Mouse (Mus musculus) frontal cortex, postnatal 10 days (tissue): ENCODE results near the gene Fkbp1b.
A peak's percentile ranks its signal among the peaks of the same experiment; 100 is the strongest.
"Not testable (repeated sequence)": the region's sequence is repeated elsewhere in the genome, so short reads cannot be mapped to it uniquely, and the experiment has no call there.

ENCODE experiments used
- DNase-seq, 2 experiments: peaks; one replicate each; pipeline ENCODE4 v3.0.0; 2022; ENCODE audit warnings: low spot score in 2 of 2, mixed read lengths in 1 of 2

The Fkbp1b gene

GRCm38 (mm10) chr12:4841392-4841887 lies at the start of gene Fkbp1b:
TSS of gene Fkbp1b (minus strand) at chr12:4841591.
- peak in 1 of 2 experiments; percentile 51 for DNase-seq

- no peak for DNase-seq
Observed at GRCm38 (mm10) chr12:4889891-4890290, 48.5 kb upstream of the Fkbp1b start.

DNA sequence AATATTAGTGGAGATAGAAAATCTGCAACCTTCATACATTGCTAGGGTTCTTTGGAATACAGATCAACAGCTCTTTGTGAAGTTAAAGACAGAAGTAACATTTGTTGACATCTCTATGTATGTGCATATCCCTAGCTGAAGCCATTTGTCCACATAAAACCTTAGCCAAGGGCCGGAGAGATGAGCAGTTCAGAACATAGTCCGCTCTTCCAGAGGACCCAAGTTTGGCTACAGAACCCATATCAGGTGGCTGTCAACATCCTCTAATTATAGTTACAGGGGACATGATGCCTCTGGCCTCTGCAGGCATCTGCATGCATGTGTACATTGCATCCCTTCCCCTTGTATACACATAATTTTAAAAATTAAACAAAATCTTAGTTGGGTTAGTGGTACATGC lies 47.9 kb upstream of the Fkbp1b start:
- DNase-seq: no peak

DNA sequence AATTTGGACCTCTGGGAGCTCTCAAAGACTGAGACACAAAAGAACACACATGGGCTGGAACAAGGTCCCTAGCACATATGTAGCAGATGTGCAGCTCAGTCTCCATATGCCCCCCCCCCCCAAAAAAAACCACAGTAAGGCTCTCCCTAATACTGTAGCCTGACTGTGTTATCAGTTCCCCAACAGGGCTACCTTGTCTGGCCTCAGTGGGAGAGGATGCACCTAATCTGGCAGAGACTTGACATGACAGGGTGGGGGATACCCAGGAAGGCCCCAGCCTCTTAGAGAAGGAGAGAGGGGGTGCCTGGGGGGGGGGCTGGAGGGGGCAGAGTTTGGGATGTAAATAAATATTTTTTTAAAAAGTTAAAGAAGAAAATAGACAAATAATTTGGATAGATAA lies 47.3 kb upstream of the Fkbp1b start:
- no peak for DNase-seq

- not testable (repeated sequence) for DNase-seq
Observed at GRCm38 (mm10) chr12:4886581-4886980, 45.2 kb upstream of the Fkbp1b start.

GRCm38 (mm10) chr12:4885062-4885461 lies 43.7 kb upstream of the Fkbp1b start:
- no peak for DNase-seq

GRCm38 (mm10) chr12:4882086-4882485 lies 40.7 kb upstream of the Fkbp1b start:
- DNase-seq: no peak

DNA sequence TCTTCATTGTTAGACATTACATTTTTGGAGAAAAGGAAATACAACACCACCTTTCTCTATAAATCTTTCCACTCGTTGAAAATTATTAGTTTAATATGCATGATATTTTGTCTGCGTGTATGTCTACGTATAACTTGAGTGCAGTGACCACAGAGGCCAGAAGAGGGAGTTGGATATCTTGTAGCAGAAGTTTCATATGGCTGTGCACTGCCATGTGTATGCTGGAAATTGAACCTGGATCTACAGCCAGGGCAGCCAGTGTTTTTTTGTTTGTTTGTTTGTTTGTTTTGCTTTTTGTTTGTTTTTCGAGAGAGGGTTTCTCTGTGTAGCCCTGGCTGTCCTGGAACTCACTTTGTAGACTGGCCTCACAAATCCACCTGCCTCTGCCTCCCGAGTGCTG lies 37.7 kb upstream of the Fkbp1b start:
- DNase-seq: no peak

DNA sequence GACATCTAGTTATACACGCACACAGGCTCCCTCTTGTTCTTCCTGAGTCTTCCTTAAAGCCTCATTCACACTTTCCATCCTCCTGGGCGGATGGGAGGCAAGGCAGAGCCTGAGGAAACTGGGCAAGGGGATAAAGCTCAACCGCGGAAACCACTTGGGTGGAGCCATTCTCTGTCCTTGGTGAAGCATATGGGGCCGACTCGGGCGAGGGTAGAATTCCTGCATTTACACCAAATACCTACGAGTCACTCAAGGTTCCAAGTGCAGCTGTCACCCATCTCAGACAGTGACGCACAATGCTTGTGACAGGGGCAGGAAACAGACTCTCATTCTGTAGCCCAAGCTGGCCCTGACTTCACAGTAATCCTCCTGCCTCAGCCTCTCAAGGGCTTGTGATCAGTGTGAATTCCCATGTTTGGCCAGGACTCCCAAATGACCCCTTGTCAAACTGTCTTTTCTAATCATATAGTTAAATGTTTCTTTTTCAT lies 36.9 kb upstream of the Fkbp1b start:
- DNase-seq: no peak

- DNase-seq: no peak
Observed at GRCm38 (mm10) chr12:4875623-4876022, 34.2 kb upstream of the Fkbp1b start.

DNA sequence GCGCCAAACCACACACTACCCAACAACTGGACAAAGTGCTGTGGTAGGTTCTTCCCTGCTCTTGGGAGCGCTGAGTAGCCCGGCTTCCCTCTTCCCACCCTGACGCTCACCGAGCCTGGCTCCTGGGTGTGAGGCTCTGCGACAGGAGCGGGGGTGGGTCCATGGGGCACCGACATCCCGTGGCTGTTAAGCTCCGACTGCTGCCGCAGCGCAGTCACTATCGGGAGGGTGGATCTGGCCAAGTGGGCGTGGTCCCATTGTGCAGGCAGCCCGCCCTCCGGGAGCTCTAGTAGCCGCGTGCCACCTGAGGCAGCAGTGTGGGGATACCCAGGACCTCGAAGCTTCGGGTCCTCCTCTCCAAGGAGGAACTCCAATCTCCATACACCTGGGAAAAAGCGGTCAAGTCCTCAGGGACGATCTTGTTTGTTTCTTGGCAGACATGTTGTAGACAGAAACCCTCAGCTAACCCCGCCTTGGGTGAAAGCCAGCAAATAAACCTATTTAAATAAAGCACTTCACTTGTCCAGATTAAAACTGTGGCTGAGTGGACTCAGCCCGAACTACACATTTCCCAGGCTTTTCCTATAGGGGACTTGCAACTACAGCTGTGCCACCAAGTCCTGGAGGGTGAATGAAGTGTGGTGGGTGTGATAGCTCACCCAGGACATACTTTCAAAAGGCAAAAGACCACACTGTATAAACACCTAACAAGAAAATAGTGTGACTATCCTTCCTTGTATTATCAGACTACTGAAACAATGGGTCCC lies 33.0 kb upstream of the Fkbp1b start, which contains the start of gene Mfsd2b:
TSS of gene Mfsd2b (minus strand) at position 199 of the 767 bp plus-strand sequence.
- DNase-seq: peak; percentile 36 to 39

GRCm38 (mm10) chr12:4873531-4873930 lies 32.1 kb upstream of the Fkbp1b start:
- DNase-seq: no peak

DNA sequence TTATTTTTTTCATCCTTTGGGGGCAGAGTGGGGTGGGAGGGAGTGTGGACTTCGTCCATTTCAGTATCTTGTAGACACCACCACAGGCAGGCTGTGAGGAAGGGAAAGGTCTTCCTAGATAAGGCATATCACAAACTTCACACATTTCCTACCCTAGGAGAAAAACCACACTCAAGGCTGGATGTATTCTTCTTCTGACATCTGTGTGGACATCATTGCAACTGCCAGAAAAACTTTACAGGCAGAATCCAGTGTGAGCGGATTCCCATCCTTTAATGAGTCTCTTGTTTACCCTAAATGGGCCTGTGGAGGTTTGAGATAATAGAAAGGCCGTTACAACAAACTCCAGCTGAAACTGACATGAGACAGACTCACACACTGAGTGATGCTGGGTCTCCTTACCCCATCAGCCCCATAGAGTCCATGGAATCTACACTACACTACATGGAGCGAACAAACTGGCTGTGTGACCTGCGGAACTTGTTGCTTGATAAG lies 31.6 kb upstream of the Fkbp1b start:
- DNase-seq: no peak

DNA sequence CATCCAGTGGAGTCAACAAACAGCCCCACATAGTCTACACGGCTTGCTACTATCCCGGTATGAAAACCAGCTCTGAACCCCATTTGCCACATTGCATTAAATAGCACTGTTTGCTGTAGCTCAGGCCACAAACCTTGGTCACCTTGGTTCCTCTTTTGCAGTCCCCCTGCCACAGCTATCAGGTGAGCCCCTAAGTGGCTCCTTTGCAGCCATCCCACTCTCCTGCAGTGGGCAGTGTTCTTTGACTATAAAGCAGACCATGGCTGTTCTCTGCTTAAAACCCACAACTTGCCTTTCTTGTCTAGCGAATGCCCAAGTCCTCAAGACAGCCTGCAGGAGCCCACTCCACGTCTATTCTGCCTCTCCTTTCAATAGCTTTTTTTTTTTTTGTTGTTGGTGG lies 30.9 kb upstream of the Fkbp1b start:
- DNase-seq: no peak

DNA sequence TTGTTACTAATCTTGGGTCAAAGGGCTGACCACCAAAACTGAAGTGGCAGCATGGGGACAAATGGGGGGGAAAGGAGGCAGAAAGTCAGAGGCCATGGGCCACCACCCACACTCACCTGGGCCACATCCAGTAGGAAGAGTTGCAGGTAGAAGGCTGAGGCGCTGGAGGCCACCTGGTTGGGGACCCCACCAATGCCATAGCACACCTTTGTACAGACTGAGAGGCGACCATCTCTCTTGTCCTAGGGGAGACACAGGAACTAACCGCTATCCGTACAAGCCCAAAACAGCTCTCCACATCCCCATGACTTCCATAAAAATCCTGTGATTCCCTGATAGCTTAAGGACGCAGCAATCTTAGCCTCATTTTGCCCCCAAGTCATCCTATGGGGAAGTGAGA lies 29.9 kb upstream of the Fkbp1b start:
- DNase-seq: no peak

DNA sequence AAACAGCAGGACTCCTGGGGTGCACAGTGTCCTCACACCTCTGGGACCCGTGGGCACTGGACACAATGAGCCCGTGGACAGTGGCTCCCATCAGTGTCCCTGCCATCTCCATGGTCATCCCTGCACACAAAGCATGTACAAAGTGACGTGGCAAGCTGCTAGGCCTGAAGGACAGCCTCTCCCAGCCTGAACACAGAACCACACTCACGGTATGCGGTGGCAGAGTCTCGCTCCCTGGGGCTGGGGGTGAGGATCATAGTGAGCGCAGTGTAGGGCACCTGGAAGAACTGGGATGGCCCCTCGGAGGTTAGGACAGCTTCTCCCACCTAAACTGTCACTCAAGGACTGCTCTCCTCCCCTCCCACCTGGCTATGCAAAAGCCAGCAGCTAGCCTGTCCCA lies 27.5 kb upstream of the Fkbp1b start:
- no peak for DNase-seq

DNA sequence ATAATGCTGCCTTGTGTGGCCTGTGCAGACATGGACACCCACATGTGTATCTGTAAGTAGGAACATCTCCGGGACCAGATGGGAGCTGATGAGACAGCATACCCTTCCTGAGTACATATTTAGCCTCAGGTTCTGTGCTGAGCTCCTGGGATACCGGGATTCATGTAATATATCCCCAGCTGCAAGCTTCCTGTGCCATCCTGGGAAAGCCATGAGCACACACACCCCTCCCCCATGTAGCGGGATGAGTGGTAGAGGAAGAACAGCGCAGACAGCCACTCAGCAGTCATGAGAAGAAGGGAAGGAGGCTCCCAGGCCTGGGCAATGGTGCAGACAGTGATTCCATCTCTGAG lies 22.9 kb upstream of the Fkbp1b start:
- no peak for DNase-seq

DNA sequence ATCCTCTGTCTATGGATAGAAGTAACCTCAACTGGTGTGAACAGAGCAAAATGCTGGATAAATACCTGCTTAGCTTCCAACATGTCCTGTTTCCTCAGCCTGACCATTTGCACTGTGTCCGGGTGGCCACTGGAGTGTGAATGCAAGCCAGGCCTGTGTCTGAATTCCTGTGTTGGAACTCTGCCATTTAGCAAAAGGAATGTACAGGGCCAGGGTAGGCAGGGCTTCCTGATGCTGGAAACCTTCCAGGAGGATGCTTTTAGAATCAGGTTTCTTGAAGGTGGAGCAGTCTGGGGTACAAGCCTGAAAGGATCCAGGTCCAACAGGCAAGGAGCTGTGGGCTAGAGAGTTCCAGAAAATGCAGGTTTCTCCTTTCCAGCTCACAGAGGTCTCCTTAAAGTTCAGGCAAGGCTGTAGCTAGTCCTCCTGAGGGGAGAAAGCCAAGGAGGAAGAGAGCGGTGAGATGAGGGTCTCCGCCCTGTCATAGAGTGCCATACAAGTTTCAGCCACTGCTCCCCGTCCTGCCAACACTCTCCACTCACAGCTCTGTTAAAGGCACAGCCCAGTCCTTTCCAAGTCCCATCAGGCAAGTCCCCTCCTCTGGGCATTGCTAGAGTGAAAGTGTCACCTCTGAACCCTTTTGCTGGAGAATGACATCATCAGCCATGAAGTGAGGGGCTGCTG lies 22.4 kb upstream of the Fkbp1b start:
- no peak for DNase-seq

DNA sequence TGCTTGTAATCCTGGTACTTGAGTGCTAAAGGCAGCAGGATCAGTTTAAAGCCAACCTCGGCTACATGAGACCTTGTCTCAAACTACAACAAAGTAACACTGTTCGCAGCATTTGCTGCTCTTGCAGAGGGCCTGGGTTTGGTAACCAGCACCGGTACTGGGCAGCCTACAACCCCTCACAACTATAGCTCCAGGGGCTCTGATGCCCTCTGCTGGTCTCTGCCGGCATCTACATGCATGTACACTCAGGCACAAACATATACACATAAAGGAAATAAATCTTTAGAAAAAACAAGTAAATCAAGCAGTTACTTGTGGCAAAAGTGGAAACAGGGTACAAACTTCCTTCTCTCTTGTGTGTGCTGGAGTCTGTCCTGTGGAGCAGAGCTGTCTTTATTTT lies 21.3 kb upstream of the Fkbp1b start:
- DNase-seq: no peak

- DNase-seq: no peak
Observed at GRCm38 (mm10) chr12:4859241-4859914, 18.0 kb upstream of the Fkbp1b start.

DNA sequence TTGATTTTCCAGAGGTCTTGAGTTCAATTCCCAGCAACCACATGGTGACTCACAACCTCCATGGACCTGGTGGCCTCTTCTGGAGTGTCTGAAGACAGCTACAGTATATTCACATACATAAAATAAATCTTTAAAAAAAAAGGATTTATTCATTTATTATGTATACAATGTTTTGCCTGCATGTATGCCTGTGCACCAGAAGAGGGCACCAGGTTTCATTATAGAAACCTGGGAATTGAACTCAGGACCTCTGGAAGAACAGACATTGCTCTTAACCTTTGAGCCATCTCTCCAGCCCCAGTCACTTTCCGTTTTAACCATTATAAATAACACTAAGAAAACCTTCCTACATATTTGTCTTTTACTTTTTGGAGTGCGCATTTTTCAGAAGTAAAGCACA lies 15.4 kb upstream of the Fkbp1b start:
- DNase-seq: no peak

- DNase-seq: no peak
Observed at GRCm38 (mm10) chr12:4856160-4856559, 14.8 kb upstream of the Fkbp1b start.
